Mouse (Mus musculus) B cell, adult 62 days (primary cell): Measurements from ENCODE around the gene Xrcc5. TPM values are rescaled to one million over a fixed set of nuclear protein-coding genes. Genes with fewer than 3 reads are reported as not detected.

ENCODE experiments used
- total RNA-seq: library from RNA; stranded (reverse); gene quantifications from 4 replicates; pipeline ENCODE4 v1.2.4, GENCODE M21; 2023

Gene Xrcc5
- 22.9 to 26.1 TPM (median 25.2 TPM) in 4 replicates for total RNA-seq

GRCm38 (mm10) chr1:72307317-72307798 is at the start of gene Xrcc5:
Xrcc5 (plus strand) TSS chr1:72307421.

DNA sequence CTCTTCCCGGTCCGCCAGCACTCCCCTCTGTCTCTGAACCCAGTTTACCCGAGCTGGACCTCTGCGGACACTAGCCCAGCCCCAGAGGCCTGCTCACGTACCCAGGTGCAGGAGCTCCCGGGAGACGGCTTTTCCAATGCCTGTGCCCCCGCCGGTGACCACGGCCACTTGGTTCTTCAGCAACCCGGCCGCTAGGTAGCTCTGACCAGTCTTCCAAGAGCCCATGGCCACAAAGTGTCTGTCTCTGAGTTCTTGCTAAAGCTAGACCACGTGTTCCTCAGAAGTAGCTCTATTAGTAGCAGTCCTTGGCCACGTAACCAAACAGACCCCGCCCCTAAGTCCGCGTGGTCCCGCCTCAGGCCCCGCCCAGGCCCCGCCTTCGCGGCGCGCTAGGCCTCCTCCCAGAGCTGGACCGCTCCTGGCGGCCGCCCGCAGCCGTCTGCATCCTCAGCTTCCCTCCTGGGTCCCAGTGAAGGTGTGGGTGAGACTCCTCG is 23.2 kb upstream of the Xrcc5 start, which contains the start of the genes Pecr and Tmem169:
Pecr (minus strand) TSS at position 323 of the 494 bp plus-strand sequence.
Tmem169 (plus strand) TSS at position 378 of the 494 bp plus-strand sequence.

Other genes starting within 250 kb of the Xrcc5 start
- 4.1 to 5.1 TPM (median 4.9 TPM) in 4 replicates for gene Mreg, start 95.1 kb upstream of the Xrcc5 start, total RNA-seq
- gene Pecr, start 23.1 kb upstream of the Xrcc5 start, total RNA-seq, result 2.7 to 3.9 TPM (median 3.0 TPM) in 4 replicates
- not detected in 4 replicates for gene Tmem169, start 23.1 kb upstream of the Xrcc5 start, total RNA-seq
- 0.12 TPM in 1 of 4 replicates, not detected in the others for gene March4, start 229.5 kb downstream of the Xrcc5 start, total RNA-seq